Mouse (Mus musculus) limb, embryonic 14.5 days (tissue): ENCODE results near the gene Gp5. TPM values are rescaled to one million over a fixed set of nuclear protein-coding genes. Genes with fewer than 3 reads are reported as not detected.

Experiments used
- ATAC-seq: fragments of 200-750 bp; cut with Nextera tagmentation; 2 replicates; pipeline ENCODE4 v1.8.0; 2017; ENCODE audit warnings: low read depth, moderate number of reproducible peaks, moderate TSS enrichment; ENCODE audit not compliant: low FRiP score
- DNase-seq: peaks from one replicate; pipeline ENCODE4 v3.0.0-alpha.2; 2015; ENCODE audit warnings: low spot score
- H3K27ac ChIP-seq: fragments of 300-500 bp; sonication (generic); replicated peaks from 2 replicates; pipeline ENCODE4 v1.5.1; 2014; ENCODE audit warnings: low read depth, mild to moderate bottlenecking, low read length, moderate library complexity, mixed read lengths
- H3K27me3 ChIP-seq: fragments of 300-500 bp; sonication (generic); 2 replicates; pipeline ENCODE4 v1.6.1; 2014; ENCODE audit warnings: low read length, mixed read lengths; ENCODE audit not compliant: control insufficient read depth, insufficient read depth
- H3K36me3 ChIP-seq: fragments of 300-500 bp; sonication (generic); 2 replicates; pipeline ENCODE4 v1.6.1; 2014; ENCODE audit warnings: mild to moderate bottlenecking, low read length, moderate library complexity, mixed read lengths; ENCODE audit not compliant: control insufficient read depth, insufficient read depth
- H3K4me1 ChIP-seq: fragments of 300-500 bp; sonication (generic); 2 replicates; pipeline ENCODE4 v1.6.1; 2014; ENCODE audit warnings: antibody characterized with exemption, low read length, mixed read lengths; ENCODE audit not compliant: control insufficient read depth, insufficient read depth
- H3K4me2 ChIP-seq: fragments of 300-500 bp; sonication (generic); replicated peaks from 2 replicates; pipeline ENCODE4 v1.6.1; 2014; ENCODE audit warnings: low read depth, mild to moderate bottlenecking, low read length, moderate library complexity; ENCODE audit not compliant: severe bottlenecking
- H3K4me3 ChIP-seq: fragments of 300-500 bp; sonication (generic); replicated peaks from 2 replicates; pipeline ENCODE4 v1.5.1; 2014; ENCODE audit warnings: low read length
- H3K9ac ChIP-seq: fragments of 300-500 bp; sonication (generic); 2 replicates; pipeline ENCODE4 v1.6.1; 2014; ENCODE audit warnings: mild to moderate bottlenecking, low read depth, low read length, moderate library complexity; ENCODE audit not compliant: severe bottlenecking
- H3K9me3 ChIP-seq: fragments of 300-500 bp; sonication (generic); 2 replicates; pipeline ENCODE4 v1.6.1; 2016; ENCODE audit warnings: low read length; ENCODE audit not compliant: control insufficient read depth
- POLR2A ChIP-seq: fragments of 200-500 bp; IDR thresholded peaks from 2 replicates; pipeline ENCODE4 v1.8.0; 2012; ENCODE audit warnings: inconsistent platforms, mild to moderate bottlenecking, moderate library complexity, borderline replicate concordance; ENCODE audit not compliant: insufficient read depth, insufficient read length; ENCODE audit errors: extremely low read depth
- WGBS: fragments of 180-500 bp; shearing (Covaris S2); extraction: QIAGEN DNeasy Blood & Tissue Kit; methylation state at CpG from one replicate; pipeline ENCODE4 v1.1.7; 2014; 5-methylcytosine and 5-hydroxymethylcytosine counted together
- polyA plus RNA-seq, 2 experiments: library from polyadenylated mRNA; depleted of rRNA in 1 of 2; stranded (reverse) in 1 of 2; unstranded in 1 of 2; fragments of >200 nt; fragmentation: Nextera tagmentation in 1 of 2; extraction: Ambion mirVana in 1 of 2; gene quantifications; 2 replicates each; pipeline versions ENCODE4 v1.2.1 to v1.2.3; 2012 to 2014

Gene Gp5
- polyA plus RNA-seq, 2 experiments = 0.67 to 0.72 TPM

DNA sequence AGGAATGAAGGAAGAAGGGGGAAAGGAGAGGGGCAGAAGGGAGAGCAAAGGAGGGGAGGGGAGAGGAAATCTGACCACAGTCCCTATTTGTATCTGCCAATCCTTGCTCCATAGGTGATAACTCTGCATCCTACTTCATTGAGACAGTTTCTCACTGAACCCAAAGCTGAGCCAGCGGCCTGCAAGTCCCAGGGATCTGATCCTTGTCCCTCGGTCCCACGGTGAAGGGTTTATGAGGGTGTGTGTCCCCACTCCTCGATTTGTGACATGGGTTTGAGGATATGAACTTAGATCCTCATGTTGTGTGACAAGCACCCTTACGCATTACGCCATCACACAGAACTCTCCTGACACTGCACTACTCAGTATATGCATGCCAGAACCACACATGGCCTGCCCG lies 15.5 kb downstream of the Gp5 start:
- Histone ChIP-seq H3K4me2 (no peak overlapping the region), H3K27ac (no peak overlapping the region), H3K4me3 (no peak overlapping the region), H3K9me3 (no peaks in the 10 kb centered on the region), H3K9ac (no peak overlapping the region), H3K4me1 (no peaks in the 10 kb centered on the region), H3K36me3 (no peaks in the 10 kb centered on the region), H3K27me3 (no peaks in the 10 kb centered on the region)
- ATAC-seq (no peak), DNase-seq (no peak)
- no peak for TF ChIP-seq POLR2A
- 86% methylated on average over 7 of the region's 7 CpGs for WGBS

- H3K36me3 ChIP-seq = no peaks in the 10 kb centered on the region
- H3K9me3 ChIP-seq = no peaks in the 10 kb centered on the region
- no peaks in the 10 kb centered on the region for H3K4me1 ChIP-seq
- DNase-seq = no peak
- no peak for ATAC-seq
- WGBS = 71% methylated on average over 6 of the region's 6 CpGs
- H3K4me2 ChIP-seq = no peak overlapping the region
- no peak overlapping the region for H3K27ac ChIP-seq
- H3K4me3 ChIP-seq = no peak overlapping the region
- H3K27me3 ChIP-seq = no peaks in the 10 kb centered on the region
- TF ChIP-seq POLR2A = no peak
- no peak overlapping the region for H3K9ac ChIP-seq
Measured at GRCm38 (mm10) chr16:30290436-30290835, 20.1 kb downstream of the Gp5 start.

DNA sequence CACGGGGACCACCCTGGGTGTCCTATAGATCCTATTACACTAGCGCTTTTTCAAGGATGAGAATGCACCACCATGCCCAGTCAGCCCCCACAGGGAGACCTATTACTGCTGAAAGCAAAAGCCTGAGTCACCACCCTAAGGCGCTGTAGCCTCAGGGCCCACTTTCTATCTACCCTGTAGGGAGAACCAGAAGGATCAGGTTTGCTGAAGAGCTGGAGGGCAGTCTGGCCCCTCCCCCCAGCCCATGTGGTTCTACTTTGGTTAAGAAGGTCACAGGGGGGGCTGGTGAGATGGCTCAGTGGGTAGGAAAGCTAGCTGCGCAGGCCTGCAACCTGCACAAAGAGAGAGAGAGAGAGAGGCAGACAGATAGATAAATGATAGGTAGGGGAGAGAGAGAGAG lies 24.9 kb downstream of the Gp5 start:
- DNase-seq = no peak
- H3K4me3 ChIP-seq = no peak overlapping the region

DNA sequence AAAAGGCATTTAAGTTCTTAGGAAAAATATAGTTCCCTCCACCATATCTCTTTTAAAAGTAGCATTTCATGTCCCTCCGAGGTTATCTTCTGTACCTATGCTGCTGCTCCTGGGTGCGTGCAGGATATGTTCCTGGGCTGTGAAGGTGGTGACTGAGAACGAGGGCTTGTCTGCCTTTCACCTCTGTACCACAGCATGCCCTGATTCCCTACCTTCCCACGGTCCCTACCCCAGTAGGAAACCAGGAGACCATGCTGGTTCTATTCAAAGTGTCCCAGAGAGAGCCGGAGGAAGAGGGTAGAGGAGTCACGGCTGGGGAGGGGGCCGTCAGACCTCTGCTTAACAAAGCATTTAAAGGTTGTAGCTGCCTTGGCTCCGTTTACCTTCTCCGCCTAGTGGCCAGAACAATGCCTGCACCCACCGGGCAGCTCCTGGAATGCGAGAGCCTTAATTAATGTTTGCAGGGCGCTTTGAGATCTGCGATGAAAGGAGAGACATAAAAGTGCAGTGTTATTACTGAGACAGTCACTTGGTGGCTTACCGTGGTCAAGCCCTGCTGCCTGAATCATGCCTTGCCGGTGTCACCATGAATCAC lies 26.7 kb downstream of the Gp5 start:
- H3K36me3 ChIP-seq = no peaks in the 10 kb centered on the region
- H3K9ac ChIP-seq = no peak overlapping the region
- WGBS = 4% methylated on average over 15 of the region's 15 CpGs
- no peak overlapping the region for H3K27ac ChIP-seq
- TF ChIP-seq POLR2A = no peak
- peaks cover 22% of the 10 kb centered on the region for H3K4me1 ChIP-seq
- peak overlapping the region; percentile 32 for H3K4me2 ChIP-seq
- ATAC-seq (0 out of 2 replicates have a peak, but pooled peaks have one; percentile 43), DNase-seq (no peak)
- peaks cover 7% of the 10 kb centered on the region; the same call in 1 of the 2 replicates for H3K27me3 ChIP-seq
- no peaks in the 10 kb centered on the region for H3K9me3 ChIP-seq
- peak overlapping the region; percentile 10 for H3K4me3 ChIP-seq

More for the DNA sequence above, 24.9 kb downstream of the Gp5 start:
- Histone ChIP-seq H3K36me3 (no peaks in the 10 kb centered on the region), H3K9me3 (no peaks in the 10 kb centered on the region), H3K27me3 (peaks cover 7% of the 10 kb centered on the region; the same call in 1 of the 2 replicates), H3K27ac (no peak overlapping the region), H3K9ac (no peak overlapping the region), H3K4me2 (no peak overlapping the region), H3K4me1 (peaks cover 18% of the 10 kb centered on the region)
- WGBS = 51% methylated on average over 4 of the region's 4 CpGs
- TF ChIP-seq POLR2A = no peak
- no peak for ATAC-seq

GRCm38 (mm10) chr16:30282844-30283495 lies 27.6 kb downstream of the Gp5 start, which contains the start of gene Lrrc15:
TSS of gene Lrrc15 (minus strand) at chr16:30283256.
- H3K9me3 ChIP-seq = no peaks in the 10 kb centered on the region
- no peak within 1 kb of the TSS for H3K27ac ChIP-seq
- TF ChIP-seq POLR2A = no peak
- H3K36me3 ChIP-seq = no peaks in the 10 kb centered on the region
- ATAC-seq = no peak
- no peak for DNase-seq
- peaks cover 22% of the 10 kb centered on the region for H3K4me1 ChIP-seq
- H3K4me3 ChIP-seq = peak within 1 kb of the TSS; percentile 29
- H3K9ac ChIP-seq = peak within 1 kb of the TSS; percentile 34
- H3K27me3 ChIP-seq = peaks cover 7% of the 10 kb centered on the region; the same call in 1 of the 2 replicates
- WGBS = 4% methylated on average over 31 of the region's 34 CpGs
- peak within 1 kb of the TSS; percentile 49 for H3K4me2 ChIP-seq
